Mouse (Mus musculus) small intestine, adult 2 months (tissue): ENCODE measurements around the gene Tspyl1.

Source experiments
- CTCF ChIP-seq: fragments of 200-500 bp; IDR thresholded peaks from 2 replicates; pipeline ENCODE4 v1.5.1; 2012; ENCODE audit warnings: low read depth, mild to moderate bottlenecking, control low read depth, inconsistent platforms, low read length, moderate library complexity, mixed read lengths; ENCODE audit not compliant: insufficient replicate concordance, insufficient read length; ENCODE audit errors: extremely low read depth
- POLR2A ChIP-seq: fragments of 200-500 bp; IDR thresholded peaks from 2 replicates; pipeline ENCODE4 v1.6.1; 2012; ENCODE audit warnings: low read depth, mild to moderate bottlenecking, control low read depth, inconsistent platforms, low read length, moderate library complexity

DNA sequence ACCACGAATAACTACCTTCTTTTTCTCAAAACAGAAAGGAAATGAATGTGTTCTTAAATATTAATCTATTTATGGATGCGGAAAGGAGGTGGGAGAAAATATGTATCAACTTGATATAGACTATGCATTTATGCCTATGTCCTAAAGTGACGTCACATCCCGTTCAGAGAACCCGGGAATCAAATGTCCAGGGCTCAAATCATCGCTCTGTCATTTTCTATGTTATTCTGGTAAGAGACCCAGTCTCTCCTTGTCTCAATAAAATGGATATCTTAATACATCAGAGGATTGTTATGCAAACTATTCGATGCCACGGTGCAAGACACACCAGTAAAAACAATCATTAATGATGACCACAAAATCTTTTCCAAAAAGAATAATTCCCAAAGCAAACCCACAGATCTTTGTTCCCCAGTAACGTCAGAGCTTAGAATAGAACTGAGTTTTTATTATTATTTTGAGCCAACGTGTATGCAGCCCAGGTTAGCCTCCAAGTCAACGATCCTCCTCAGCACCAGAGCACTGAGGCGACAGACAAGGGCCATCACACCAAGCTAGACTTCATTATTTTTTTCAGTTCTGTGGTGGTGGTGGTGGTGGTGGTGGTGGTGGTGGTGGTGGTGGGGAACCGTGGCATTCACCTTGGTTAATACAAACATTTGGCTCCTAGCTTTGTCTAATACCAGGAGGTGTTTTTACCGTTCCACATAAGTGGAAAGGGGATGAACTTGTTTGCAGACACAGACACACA, 604 bp upstream of the Tspyl1 start:
- TF ChIP-seq CTCF (no peak), POLR2A (no peak)
